In genomic region chr2:131491707-131492595, GRCm38 (mm10) we compare ENCODE assay signal across 8 mouse cellular contexts. TPM values are rescaled to one million over a fixed set of nuclear protein-coding genes. Genes with fewer than 3 reads are reported as not detected.
DNase-seq lines count a peak whose midpoint lies in the region; ATAC-seq and TF ChIP-seq lines count a peak whose summit lies in the region.

No protein-coding gene starts in this region.

- peak; percentile 84 for DNase-seq in NIH3T3 (ENCODE audit: low read depth)
- DNase-seq in cerebellum, adult 2 months = peak; percentile 86 to 88
- peak; percentile 78 for DNase-seq in forebrain, postnatal 0 days
- DNase-seq in layer of hippocampus, postnatal 10 days (ENCODE audit: low spot score in 2 of 2) = peak; percentile 76 to 86
- DNase-seq in lung, postnatal 36 days = peak; percentile 84
- peak; percentile 85 for DNase-seq in retina, postnatal 1 day
- peak; percentile 93 for DNase-seq in thymus, postnatal 4 days

- ATAC-seq in forebrain, postnatal 0 days = peak; percentile 94
- peak; percentile 70 to 77 for ATAC-seq in hematopoietic stem cell, adult 5-6 weeks (replicated peaks in 1 of 2; ENCODE audit: insufficient read depth in 1 of 2, low FRiP score in 2 of 2, low TSS enrichment in 1 of 2, low read depth in 1 of 2, poor library complexity in 2 of 2, severe bottlenecking in 2 of 2)

- no peaks in the 10 kb centered on the region for H3K27me3 ChIP-seq in cerebellum, adult 2 months (ENCODE audit: control insufficient read depth, insufficient read depth, low read length)
- no peaks in the 10 kb centered on the region for H3K27me3 ChIP-seq in forebrain, postnatal 0 days (ENCODE audit: insufficient read depth, low read length)

- H3K4me1 ChIP-seq in cerebellum, adult 2 months (ENCODE audit: control insufficient read depth, insufficient read depth, low read length) = peaks cover 8% of the 10 kb centered on the region; the same call in 1 of the 2 replicates
- H3K4me1 ChIP-seq in forebrain, postnatal 0 days (ENCODE audit: insufficient read depth) = peaks cover 15% of the 10 kb centered on the region

- under 1% methylated on average over 78 of the region's 102 CpGs for WGBS in cerebellum, adult 2 months
- WGBS in forebrain, postnatal 0 days = 1% methylated on average over 62 of the region's 102 CpGs

- no peaks in the 10 kb centered on the region for H3K36me3 ChIP-seq in forebrain, postnatal 0 days (ENCODE audit: insufficient read depth)

- peak overlapping the region; percentile 92 for H3K9ac ChIP-seq in forebrain, postnatal 0 days

- H3K9me3 ChIP-seq in forebrain, postnatal 0 days (ENCODE audit: low read length) = no peaks in the 10 kb centered on the region

- peak overlapping the region; percentile 82 for H3K4me3 ChIP-seq in cerebellum, adult 2 months (replicated peaks; ENCODE audit: insufficient read depth, low read depth, low read length)
- peak overlapping the region; percentile 89 for H3K4me3 ChIP-seq in forebrain, postnatal 0 days (ENCODE audit: low read depth, low read length)

- no peak for TF ChIP-seq CTCF in cerebellum, adult 2 months (IDR thresholded peaks at IDR 0.05; ENCODE audit: borderline replicate concordance, insufficient read depth, low read depth, low read length)
- TF ChIP-seq CTCF in forebrain, postnatal 0 days (IDR thresholded peaks at IDR 0.05; ENCODE audit: low read depth) = no peak

- peak; percentile 67 for TF ChIP-seq POLR2A in cerebellum, adult 2 months (IDR thresholded peaks at IDR 0.05; ENCODE audit: borderline replicate concordance, insufficient read depth, low read length)

- H3K4me2 ChIP-seq in forebrain, postnatal 0 days (ENCODE audit: low read depth) = peak overlapping the region; percentile 93

- H3K27ac ChIP-seq in cerebellum, adult 2 months (ENCODE audit: insufficient read depth, low read length) = peak overlapping the region; percentile 81
- H3K27ac ChIP-seq in forebrain, postnatal 0 days (ENCODE audit: low read depth, low read length) = peak overlapping the region; percentile 86

RNA-seq across cellular contexts. Expression of gene Smox, which starts 0.7 kb away (rescaled TPM):
- polyA plus RNA-seq in cerebellum, adult 2 months (2012; rRNA removed) = 93.0 and 93.4 TPM in 2 replicates
- total RNA-seq in forebrain, postnatal 0 days (2014; rRNA removed) = 61.0 and 67.9 TPM in 2 replicates
- polyA plus RNA-seq in forebrain, postnatal 0 days (2015; fragmentation: Nextera tagmentation; extraction: Ambion mirVana) = 47.2 and 55.4 TPM in 2 replicates
- 17.9 and 22.1 TPM in 2 replicates for total RNA-seq in hematopoietic stem cell, adult 5-6 weeks (2017)
- total RNA-seq in layer of hippocampus, postnatal 10 days (2021) = 10 to 100 TPM; 68.0 to 74.6 TPM

Comparison
In these comparisons a context has a peak if more than half of its experiments do, and no peak if none do; other contexts are left out.
1. Peak in every context shown above with its lines: DNase-seq, ATAC-seq, H3K4me3 ChIP-seq and H3K27ac ChIP-seq.